Comparison of ENCODE assay signal across 17 mouse cellular contexts in the genomic region with DNA sequence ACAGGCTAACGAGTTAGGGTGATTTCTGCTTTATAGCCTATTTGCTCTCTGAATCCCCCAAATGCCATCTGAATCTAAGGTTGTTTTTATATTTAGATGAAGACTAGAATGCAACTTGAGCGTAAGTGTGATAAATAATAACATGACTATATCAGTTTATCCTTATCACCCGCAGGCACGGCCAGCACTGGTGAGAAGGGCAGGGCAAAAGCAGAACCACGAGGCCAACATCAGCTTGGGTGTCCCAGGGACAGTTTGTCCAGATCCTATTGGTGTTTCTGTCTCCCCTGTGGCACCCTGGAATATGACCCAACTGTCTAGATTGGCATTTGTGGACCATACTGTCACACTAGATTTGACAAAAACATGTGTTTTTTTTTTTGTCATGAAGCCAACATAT. TPM values are rescaled to one million over a fixed set of nuclear protein-coding genes. Genes with fewer than 3 reads are reported as not detected.
"Had no signal": no experiment of that assay in that cellular context is flagged by ENCODE, and none has a peak within 500 bp of the region (broad histone marks: within the 10 kb centered on the region; RNA-seq: fewer than 3 reads in every experiment).

No protein-coding gene starts in this region.

- H3K9ac ChIP-seq: limb, embryonic 13.5 days; midbrain, embryonic 12.5 days had no signal

- H3K27me3 ChIP-seq: limb, embryonic 13.5 days; midbrain, embryonic 12.5 days had no signal

- H3K36me3 ChIP-seq: limb, embryonic 13.5 days; midbrain, embryonic 12.5 days had no signal

- H3K4me3 ChIP-seq: limb, embryonic 13.5 days; midbrain, embryonic 12.5 days had no signal

- H3K4me2 ChIP-seq: limb, embryonic 13.5 days; midbrain, embryonic 12.5 days had no signal

- H3K27ac ChIP-seq: kidney, postnatal 0 days; limb, embryonic 13.5 days; midbrain, embryonic 12.5 days had no signal

- DNase-seq: kidney, adult 11 months; kidney, adult 9 months; lung, adult 18-20 months; right cerebral cortex, postnatal 14 days; thymus, postnatal 36 days had no signal

- ATAC-seq: inflammation-experienced regulatory T-cells, adult 6 months had no signal

- H3K9me3 ChIP-seq: limb, embryonic 13.5 days; midbrain, embryonic 12.5 days had no signal

RNA-seq across cellular contexts. Expression of a gene that starts 24.0 kb away (rescaled TPM):
- polyA plus RNA-seq: large intestine, adult 2 months; small intestine, adult 2 months had no signal

RNA-seq across cellular contexts. Expression of a gene that starts 58.2 kb away (rescaled TPM):
- total RNA-seq: left cerebral cortex, postnatal 36 days; megakaryocyte-erythroid progenitor cell, adult 5-6 weeks; midbrain, postnatal 0 days had no signal
- polyA plus RNA-seq: kidney, postnatal 0 days; limb, embryonic 13.5 days; lung, embryonic 16.5 days; midbrain, embryonic 12.5 days; midbrain, postnatal 0 days; small intestine, adult 2 months; stomach, embryonic 16.5 days; thymus, postnatal 0 days had no signal
